Mouse (Mus musculus) ZHBTc4 (cell line): Measurements from ENCODE around the gene Clip3.

ENCODE experiments used
- DNase-seq: peaks from one replicate; pipeline ENCODE4 v3.0.0-alpha.2; 2011; ENCODE audit warnings: low read depth, low spot score

Clip3 gene

DNA sequence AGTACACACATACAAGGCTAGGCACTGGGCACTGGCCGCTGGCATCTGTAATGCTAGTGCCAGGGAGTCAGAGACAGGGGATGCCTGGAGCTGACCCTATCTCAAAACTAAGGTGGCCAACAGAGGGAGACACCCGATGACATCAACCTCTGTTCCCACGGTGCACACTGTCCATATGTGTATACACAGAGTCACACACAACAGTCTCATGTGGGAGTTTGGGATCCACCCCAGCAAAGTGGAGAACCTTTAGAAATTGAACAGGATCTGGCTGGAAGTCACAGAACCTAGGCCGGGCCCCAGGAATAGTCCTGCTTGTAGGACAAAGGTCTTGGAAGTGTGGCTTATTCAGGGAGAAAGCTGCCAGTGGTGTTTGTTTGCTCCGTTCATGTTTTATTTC, 2.8 kb downstream of the Clip3 start:
- DNase-seq = no peak

DNA sequence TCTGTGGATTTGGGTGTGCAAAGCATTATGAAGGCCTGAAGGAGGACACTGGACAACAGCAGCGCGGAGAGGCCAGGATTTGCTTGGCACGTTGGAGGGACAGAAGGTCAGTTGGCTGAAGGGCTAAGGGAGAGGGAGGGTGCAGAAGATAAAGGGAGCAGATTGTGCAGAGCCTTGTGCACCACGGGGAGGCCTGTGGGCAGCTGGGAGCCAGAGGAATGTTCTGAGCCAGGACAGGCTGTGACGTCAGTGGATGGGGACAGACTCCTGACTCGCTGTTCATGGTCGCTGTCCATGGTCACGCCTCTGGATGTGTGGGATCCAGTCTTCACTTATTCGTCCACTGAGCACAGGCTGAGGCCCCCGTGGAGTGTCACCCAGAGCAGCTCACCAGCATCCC, 3.6 kb downstream of the Clip3 start:
- peak; percentile 70 for DNase-seq

DNA sequence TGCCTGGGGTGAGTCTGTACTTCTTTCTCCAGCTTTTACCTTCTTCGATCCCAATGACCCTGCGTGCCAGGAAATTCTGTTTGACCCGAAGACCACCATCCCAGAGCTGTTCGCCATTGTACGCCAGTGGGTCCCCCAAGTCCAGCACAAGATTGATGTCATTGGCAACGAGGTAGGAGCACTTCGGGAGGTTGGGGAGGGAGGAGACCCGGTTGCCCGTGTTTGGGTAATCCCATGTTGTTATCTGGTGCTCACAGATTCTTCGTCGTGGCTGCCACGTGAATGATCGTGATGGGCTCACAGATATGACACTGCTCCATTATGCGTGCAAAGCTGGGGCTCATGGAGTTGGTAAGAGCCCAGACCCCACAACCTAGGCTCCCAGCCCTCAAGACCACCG, 5.3 kb downstream of the Clip3 start:
- DNase-seq = no peak

DNA sequence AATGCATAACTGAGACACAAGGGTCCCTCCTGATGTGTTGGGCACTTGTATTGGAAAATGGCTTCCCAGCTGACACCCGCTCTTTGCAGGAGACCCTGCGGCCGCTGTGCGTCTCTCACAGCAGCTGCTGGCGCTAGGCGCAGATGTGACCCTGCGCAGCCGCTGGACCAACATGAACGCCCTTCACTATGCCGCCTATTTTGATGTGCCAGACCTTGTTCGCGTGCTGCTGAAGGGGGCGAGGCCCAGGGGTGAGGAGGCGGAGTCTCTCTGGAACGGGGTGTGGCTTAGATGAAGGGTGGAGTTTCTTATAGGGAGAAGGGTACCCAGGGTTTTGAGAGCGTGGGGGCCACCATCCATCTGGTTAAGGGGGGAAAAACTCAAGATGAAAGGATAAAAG, 5.7 kb downstream of the Clip3 start:
- peak; percentile 76 for DNase-seq

DNA sequence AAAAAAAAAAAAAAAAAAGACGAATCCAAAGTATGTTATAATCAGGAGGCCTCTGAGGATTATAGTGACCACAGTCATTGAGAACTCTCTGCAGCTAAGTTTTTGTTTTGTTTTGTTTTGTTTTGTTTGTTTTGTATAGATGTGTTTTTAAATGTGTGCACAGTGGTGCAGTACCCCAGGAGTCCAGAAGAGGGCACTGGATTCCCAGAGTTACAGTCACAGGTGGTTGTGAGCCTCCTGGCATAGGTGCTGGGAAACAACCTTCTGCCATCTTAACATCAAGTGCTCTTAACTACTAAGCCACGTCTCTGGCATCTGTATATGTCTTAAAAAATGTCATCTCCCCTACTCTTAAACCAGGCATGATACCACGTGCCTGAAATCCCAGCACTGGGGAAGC, 9.4 kb downstream of the Clip3 start:
- peak; percentile 78 for DNase-seq

DNA sequence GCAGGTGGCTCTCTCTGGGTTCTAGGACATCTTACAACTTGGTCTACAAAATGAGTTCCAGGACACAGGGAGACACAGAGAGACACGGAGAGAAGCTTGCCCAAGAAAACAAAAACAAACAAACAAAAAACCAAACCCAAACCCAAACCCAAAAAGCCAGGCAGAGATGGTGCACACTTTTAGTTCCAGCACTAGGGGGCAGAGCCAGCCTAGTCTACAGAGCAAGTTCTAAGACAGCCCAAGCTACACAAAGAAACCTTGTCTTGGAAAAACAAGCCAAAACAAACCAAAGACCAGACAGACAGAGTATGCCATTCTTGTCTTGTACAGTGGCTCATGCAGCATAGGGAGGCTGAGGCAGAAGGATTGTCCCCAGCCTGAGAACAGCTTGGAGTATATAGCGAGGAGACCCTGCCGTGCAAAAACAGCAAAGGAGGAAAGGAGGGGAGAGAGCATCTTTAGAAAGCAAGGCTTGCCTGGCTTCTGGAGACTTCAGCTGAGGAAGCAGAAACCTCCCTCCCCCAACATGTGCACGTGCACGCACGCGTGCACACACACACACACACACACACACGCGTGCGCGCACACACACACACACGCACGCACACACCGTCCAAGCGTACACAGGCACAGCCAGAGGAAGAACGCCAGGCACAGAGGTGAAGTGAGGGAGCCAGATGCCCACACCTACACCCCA, 14.7 kb downstream of the Clip3 start:
- DNase-seq = peak; percentile 66

DNA sequence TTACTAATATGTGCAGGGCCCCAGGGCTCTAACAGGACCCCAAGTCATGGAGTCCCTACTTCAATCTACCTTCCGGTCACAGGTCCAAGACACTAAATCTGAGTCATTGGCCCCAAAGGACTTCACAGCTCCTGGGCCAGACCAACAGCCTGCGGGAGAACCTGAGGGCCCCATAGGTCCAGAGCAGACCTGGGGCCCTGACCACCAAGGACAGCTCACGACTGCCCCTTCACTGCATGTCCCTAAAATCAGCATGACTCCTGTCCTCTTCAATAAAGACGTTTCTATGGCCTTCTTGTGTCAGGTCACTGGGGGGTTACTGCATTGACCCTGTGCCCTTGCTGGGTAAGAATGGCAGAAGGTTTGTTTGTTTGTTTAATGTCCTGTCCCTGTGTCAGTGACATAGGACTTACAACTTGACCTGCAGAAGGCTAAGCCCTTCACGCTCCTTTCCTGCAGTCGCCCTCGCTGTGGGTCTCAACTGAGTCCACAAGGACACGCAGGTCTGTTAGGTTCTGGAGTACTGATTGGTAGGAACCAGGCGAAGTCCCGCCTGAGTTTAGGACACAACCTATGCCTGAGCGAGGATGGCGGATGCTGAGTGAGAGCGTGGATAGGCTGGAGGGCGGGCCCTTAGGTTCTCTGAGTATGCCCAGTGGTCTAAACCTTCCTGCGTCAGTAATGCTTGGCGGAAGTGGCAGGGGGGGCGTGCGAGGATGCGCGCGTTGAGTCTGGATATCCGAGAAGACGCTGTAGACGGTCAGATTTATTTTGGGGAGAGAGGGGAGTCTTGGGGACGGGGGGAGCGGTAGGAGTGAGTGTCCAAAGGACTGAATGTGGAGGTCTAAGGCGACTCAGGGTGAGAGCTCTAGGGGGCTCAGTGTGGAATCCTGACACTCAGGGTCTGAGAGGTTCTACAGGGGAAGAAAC, 16.8 kb downstream of the Clip3 start, which contains the start of gene Alkbh6:
Alkbh6 (plus strand) TSS at position 642 of the 930 bp plus-strand sequence.
- DNase-seq = peak; percentile 97

DNA sequence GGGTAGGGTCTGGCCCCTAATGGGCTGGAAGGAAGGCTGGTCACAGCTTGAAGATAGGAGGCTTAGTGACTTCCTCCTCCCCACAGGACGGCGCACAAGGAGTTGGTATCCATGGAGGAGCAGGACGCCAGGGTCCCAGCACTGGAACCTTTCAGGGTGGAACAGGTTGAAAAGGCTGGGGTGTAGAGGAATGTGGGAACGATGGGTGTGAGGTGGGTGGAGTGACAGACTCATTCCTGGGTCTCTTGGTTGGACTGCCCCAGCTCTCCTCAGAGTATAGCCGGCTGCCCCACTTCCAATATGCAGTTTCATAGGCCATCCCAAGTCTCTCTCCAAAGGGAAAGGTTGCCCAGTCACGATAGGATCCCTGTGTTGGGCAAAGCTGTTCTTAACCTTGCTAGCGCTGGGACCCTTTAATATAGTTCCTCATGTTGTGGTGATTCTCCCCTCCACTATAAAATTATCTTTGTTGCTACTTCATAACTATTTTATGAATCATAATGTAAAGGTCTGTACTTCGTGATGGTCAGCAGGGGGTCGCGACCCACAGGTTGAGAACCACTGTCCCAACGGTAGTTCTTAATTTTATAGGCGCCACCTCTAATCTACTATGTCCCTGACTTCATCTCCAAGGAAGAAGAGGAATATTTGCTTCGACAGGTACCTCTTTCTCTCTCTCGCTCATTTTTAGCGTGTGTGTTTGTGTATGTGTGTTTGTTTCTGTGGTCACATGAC, 18.0 kb downstream of the Clip3 start:
- no peak for DNase-seq

DNA sequence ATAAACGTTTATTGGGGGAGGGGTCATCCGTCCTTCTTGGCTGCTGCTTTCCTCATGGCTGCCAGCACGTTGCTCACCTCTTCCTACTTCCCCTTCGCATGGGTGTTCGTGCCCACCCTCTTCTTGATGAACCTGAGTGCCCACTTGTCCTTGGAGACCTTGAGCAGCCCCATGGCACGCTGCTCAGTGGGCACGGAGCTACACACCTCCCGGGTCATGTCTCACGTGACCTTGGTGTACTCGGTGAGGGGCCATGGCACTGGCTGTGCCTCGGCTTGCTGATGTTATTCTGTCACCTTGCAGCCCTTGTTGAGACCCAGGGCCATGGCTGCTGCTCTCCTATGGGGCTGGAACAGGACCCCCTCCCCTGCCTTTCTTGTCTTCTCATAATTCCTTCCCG, 18.6 kb downstream of the Clip3 start:
- DNase-seq = no peak

DNA sequence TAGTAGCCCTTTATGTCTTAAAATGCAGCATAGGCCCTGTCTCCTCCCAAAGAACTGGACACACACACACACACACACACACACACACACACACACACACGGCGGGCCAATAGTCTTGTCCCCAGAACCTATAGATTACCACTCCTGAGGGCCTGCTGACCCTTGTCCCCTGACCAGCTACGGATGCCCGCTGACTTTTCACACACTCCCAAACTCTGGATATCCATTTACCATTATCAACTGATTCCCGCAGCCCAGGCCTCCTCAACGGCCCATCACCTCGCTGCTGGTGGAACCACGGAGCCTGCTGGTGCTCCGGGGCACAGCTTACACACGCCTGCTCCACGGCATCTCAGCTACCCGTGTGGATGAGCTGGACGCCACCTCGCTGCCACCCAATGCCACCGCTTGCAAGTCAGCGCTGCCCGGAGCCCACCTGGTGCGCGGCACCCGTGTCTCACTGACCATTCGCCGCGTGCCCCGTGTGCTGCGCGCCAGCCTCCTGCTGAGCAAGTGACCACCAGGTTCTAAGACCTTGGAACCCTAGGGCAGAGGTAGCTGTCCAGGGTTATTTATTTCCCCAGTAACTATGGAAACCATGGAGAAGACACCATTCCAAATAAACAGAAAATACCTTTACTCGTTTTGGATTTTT, 22.3 kb downstream of the Clip3 start:
- DNase-seq = no peak

DNA sequence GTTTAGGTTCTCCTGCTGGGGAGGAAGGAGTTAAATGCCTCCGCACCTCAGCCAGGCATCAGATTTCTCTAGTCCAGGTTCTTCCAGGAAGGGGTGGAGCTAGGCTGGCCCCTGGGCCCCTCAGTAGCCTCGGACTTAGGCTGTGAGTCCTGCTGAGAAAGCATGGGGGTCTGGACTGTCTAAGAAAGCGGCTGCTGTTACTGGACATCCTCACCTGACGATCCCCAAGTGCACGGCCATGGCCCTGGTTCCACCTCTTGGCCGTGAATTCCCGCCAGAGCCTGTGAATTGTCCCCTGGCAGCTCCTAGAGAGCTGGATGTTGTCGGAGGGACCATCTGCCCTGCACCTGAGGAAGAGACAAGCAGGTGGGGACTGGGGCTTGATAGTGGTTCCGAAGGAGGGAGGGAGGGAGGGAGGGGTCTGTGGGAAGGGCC, 23.2 kb downstream of the Clip3 start, which contains the start of gene Syne4:
Syne4 (plus strand) TSS at position 87 of the 435 bp plus-strand sequence.
- peak; percentile 50 for DNase-seq

DNA sequence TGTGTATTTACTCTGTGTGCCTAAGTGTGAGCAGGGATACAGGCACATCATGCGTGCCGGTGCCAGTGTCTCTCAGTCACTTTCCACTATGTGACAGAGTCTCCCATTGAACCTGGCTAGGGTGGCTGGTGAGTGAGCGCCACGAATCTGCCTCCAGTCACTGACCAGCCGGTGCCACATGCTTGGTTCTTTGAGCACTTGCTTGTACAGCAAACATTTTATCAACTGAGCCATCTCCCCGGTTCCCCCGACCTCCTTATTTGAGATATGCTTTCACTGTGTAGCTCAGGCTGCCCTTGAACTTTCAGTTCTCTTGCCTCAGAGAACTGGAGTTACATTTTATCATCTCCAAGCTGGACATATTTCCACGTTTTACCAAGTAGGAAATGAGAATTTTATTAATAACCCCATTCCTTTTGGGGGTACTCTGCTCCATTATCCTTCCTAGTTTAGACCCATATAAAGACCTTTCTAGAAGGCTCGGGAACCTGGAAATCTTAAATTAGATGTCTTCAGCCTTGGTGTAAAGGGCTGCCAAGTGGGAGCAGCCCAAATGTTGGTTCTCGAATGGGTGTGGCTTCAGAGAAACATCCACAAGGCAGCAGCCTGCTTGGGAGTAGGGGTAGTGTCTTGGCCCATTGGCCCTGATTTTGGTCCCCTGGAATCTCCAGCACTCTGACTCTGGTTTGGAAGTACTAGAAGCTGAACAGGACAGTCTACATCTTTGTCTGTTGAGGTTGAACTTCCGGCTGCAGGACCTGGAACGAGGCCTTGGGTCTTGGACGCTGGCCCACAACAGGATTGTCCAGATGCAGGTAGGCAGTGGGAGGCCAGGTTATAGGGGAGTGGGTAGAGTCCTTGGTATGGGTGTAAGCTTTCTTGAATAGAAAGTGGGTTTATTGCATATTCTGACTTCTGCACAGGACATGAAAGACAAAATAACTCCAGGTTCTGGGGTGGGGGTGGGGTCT, 24.3 kb downstream of the Clip3 start:
- no peak for DNase-seq

DNA sequence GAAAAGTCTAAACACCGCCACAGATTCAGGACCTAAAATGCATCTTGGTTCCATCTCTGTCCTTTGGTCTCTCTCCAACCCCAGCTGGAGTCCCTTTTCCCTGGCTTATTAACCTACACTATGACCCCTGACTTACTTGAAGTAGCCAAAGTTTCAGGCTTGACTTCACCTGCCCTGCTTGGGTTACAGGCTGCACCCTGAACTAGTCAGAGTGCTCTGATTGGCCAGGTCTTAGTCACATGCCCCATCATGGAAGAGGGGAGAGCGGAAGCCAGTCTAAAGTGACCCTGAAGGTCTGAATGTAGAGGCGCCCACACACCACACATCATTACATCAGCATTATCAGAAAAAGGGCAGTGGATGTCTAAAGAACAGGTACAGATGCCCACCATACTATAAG, 26.6 kb downstream of the Clip3 start:
- DNase-seq = no peak

DNA sequence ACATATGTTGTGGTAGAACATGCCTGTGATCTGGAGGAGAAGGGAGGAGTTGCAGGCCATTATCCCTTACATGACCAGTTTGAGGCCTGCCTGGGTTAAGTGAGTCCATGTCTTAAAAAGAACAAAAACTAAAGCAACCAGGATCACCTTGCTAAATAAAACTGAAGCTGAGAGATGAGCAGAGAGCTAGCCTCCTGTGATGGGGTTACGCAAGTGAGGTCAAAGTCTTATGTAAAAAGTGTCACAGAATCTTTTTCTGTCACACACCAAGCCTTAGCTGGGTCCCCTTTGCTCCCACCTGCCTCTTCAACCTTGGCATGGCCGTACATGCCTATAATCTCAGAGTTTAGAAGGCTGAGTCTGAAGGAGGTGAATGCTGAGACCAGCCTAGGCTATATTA, 29.4 kb downstream of the Clip3 start:
- no peak for DNase-seq

DNA sequence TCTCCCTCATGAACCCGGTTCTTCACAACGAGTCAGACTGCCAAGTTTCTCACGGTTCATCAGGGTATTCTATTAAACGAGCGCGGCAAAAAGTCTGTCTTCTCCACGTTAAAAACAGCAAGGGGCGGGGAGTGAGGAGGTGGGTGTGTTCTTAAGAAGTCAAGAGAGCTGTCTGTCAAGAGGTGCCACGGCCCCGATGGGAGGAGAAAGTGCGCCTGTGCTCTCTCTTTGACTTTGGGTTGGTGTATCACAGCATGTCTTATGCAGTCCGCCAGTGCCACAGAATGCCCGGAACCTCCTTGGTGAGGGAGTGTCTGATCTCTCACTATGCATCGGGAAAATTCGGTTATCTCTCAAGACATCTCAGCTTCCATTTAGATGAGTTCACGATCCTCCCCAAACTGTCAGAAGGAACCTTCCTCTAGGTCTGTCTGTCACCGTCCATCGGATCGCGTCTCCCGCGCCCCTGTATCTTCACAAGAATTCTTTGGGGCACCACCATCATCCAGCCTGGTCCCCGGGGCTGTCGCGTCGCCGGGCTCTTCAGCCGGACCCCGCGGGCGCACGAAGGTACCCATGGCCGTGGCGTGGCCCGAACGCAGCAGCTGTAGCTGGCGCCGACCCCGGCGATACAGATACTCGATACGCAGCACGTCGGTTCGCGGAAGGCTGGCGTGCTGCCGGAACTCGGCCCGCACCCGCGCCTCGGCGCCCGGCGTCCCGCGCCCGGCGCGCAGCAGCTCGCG, 30.2 kb downstream of the Clip3 start, which contains the start of gene E130208F15Rik:
E130208F15Rik (plus strand) TSS at position 202 of the 746 bp plus-strand sequence.
- peak; percentile 90 for DNase-seq

DNA sequence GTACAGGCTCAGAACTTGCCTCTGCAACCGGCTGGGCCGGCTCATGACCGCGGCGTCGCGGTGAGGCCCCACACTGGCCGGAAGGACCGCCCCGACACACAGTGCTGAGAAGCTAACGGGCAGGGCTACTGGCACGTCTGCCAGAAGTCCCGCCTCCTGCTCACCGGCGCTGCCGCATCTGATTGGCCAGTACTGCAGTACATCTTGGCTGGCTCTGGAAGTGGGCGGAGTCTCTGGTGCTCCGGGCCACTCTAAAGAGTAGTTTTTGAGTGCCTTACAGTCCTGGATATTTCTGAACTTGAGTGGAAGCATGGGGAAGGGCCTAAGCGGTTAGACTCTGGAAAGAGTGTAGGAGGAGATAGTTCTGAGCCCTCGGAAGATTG, 30.7 kb downstream of the Clip3 start:
- peak; percentile 98 for DNase-seq

DNA sequence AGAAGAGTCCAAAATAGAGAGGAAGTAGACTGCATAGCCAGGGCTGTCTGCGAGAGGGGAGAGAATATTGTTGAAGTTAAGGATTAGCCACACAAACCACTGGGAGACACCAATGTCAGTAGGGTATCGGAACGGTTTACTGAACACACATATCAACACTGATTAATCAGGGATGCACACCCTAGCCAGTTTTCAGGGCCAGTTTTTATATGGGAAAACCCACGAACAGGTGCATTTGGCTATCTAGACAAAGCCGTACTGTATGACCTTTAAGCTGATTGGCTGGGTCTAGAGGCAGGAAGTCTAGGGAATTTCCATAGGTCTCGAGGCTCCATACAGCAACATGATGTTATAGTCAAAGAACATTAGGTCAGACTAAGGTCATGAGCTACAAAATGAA, 31.3 kb downstream of the Clip3 start:
- DNase-seq = peak; percentile 32

DNA sequence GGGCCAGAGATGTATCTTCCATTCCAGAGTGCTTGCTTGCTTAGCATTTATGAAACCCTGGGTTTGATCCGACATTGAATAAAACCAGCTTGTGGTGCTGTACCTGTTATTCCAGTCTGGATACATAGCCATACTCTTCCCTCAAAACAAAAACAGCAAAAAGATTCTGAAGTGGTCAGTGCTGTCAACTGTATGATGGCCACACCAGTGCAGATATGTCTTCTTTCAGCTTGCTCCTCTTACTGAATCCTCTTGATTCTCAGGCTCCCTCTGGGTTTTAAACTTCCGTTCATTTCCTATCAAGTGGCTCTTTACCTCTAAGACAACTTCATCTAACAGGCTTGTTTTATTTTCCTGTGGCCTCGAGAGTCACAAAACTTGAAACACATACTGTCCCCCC, 32.3 kb downstream of the Clip3 start, which contains the start of gene Sdhaf1:
Sdhaf1 (minus strand) TSS at position 101 of the 400 bp plus-strand sequence.
- DNase-seq = no peak

DNA sequence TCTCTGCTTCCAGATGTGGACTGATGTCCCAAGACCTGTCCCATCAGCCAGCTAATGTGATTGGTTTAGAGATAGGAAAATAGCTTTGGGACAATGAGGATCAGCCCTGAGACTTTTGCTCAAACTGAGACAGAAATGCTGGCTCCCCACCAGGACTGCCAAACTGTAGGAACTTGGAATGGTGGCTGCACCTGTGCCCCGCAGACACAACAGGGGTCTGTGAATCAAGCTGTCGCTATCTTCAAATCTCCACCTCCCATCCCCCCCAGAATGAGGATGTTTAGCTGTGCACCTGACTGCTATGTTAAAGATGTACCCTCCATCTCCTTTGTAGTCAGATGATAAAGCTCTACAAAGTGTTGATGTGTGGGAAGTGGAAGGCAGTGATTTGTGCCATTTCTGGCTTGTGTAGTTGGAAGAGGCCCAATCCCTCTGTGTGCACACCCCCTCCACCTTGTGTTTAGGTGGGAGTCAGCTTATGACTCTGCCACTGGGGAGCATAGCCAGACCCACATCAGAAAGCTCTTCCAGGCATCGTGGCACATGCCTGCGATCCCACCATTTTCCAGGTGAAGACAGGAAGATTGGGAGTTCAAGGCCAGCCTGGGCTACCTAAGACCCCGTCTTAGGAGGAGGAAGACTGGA, 32.9 kb downstream of the Clip3 start:
- no peak for DNase-seq
